Mouse (Mus musculus) spleen, postnatal 14 days (tissue): ENCODE measurements around the gene Dglucy.
"Not testable (repeated sequence)": the region's sequence is repeated elsewhere in the genome, so short reads cannot be mapped to it uniquely, and the experiment has no call there.

ENCODE experiments used
- DNase-seq, 2 experiments: peaks; one replicate each; pipeline ENCODE4 v3.0.0; 2021 to 2022; ENCODE audit warnings: low spot score in 2 of 2

The Dglucy gene

DNA sequence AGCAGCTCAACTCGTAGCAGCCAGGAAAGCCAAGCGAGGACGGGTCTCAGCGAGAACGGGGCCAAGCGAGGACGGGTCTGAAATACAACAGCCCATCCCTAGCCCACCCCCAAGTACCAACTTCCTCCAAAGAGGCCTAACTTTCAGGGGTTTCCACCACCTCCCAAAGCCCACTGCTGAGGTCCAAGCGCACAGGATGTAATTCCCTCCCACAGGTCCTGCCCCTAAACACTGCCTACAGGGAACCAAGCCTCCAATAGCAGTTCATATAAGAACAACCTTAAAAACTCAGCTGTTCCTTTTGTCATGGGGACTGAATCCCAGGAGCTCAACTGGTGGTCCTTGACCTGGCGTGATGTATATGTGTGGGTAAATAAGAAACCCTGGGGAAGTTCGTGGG lies 1.6 kb downstream of the Dglucy start:
- no peak for DNase-seq

DNA sequence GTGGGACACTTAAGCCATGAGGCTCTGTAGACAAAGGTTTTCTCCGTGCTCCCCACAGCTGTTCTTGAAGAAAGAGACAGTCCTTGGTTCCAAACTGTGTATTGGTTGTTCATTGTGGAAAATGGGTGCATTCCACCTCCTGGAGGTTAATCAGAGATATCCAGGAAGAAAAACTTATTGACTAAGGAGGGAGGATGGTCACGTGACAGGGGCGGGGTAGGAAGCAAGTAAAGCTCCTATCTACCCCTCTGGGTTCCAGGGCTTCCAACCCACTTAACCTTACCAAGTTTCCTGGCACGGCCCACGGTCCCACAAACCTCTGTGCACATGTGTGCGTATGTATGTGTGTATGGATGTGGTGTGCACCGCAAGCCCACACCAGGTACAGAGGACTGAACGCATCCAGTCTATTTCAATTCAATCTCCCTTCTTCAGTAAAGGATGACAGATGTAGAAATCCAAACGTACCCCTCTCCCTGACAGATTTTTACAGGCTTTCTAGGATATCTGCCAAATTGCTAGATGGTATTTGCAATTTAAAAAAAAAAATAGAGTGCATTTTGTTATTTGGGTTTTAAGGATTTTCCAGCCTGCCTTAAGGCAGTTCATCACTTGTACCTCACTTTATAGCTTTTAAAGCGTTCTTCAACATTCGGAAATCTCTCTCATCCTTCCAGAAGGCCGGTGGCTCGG lies 2.7 kb downstream of the Dglucy start:
- DNase-seq, result no peak

GRCm38 (mm10) chr12:100784152-100784551 lies 5.3 kb downstream of the Dglucy start:
- DNase-seq, result no peak

DNA sequence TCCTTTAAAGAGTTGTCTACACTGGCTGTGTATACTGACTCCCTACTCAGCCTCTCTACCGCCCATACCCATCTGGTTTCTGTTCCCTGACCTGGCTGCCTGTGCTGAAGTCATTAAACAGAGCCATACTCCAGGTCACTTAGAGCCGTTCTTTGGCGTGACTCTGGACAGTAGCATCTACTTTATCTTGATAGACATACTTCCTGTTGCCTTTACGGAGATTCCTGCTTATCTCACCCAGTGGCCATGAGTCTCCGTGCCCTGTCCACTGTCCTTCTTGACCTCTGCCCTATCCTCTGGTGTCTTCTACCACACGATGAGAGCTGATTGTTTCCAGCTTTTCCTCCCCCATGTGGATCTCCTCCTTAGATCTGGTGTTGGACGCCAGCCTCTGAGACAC lies 6.5 kb downstream of the Dglucy start:
- DNase-seq, result no peak

- no peak for DNase-seq
Observed at GRCm38 (mm10) chr12:100789981-100790550, 11.2 kb downstream of the Dglucy start.

DNA sequence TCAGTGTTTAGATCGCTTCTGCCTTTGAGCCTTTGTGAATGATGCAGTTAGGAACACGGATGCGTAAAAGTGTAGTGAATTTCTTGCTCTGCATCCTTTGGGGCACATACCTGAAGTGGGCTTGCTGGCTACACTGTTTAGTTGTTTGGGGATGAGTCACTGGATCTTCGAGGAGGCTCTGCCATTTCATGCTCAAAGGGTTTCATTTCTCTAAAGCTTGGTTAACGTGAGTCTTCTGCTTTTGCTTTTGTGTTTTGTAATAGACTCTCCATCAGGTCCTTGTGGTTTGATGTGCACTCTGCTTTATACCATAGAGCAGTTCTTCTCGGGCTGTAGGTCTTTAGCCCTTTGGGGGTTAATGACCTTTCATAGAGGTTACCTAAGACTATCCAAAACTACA lies 12.6 kb downstream of the Dglucy start:
- DNase-seq, result no peak

DNA sequence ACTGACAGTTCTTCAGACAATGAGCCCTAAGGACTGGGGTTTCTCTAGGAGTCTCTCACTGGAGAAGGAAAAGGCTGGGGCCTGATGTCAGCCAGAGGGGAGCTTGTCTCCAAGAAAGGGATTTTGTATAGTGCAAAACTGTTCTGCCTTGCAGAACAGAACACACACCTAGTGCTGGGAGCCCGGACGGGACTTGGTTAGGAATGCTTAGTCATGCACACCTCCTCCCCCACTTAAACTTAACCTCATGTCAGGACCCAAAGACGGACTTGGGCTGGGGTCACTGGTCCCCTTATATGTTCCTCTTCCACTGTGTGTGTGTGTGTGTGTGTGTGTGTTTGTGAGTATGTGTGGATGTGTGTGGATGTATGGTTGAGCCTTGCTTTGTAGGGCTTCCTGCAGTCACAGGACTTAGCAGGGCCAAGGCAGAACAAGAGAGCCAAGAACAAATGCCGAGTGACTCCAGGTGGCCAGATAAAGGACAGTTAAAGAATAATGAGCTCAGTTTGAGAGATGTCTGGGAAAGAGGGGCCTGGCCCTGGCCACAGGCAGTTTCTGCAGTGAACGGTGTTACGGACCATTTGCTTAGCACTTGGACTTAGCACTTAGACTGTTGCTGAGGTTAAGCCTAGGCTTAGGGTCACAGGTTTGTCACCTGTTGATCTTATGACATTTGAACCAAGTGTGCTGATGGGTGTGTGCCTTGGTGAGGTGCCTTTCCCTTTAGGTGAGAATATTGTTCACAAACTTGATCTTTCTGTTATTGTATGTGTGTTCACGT lies 15.8 kb downstream of the Dglucy start:
- no peak for DNase-seq

GRCm38 (mm10) chr12:100795390-100796036 lies 16.7 kb downstream of the Dglucy start:
- no peak for DNase-seq

DNA sequence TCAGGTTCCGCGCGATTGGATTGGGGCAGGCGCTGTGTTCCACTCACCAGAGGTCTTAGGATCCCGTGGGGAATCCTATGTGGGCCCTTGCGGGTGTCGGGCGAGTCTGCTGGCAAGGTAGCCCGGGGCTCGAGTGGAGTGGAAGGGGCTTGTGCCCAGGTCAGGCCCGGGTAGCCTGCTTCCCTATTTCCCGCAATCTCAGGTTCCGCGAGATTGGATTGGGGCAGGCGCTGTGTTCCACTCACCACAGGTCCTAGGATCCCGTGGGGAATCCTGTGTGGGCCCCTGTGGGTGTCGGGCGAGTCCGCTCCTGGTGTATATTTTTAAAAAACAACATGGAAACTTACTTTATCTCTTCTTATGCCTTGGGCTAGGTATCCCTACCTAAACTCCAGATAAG lies 24.5 kb downstream of the Dglucy start:
- DNase-seq, result not testable (repeated sequence)

DNA sequence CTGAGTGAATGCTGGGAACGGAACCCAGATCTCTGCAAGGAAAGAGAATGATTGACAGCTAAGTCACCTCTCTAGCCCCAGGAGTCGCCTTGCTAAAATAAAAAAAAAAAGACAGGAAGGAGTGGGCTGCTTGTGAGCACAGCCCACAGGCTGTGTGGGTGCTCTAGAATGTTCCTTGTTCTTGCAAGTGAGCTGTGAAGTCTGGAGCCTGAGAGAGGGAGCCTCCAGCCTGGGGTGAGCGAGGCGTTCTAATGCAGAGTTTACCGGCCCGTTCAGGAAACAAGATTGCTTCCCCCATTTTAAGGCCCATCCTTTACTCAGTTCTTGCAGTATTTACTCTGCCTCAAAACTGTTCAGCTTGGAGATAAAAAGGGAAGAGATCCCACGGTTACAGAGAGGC lies 28.4 kb downstream of the Dglucy start:
- DNase-seq, result no peak

DNA sequence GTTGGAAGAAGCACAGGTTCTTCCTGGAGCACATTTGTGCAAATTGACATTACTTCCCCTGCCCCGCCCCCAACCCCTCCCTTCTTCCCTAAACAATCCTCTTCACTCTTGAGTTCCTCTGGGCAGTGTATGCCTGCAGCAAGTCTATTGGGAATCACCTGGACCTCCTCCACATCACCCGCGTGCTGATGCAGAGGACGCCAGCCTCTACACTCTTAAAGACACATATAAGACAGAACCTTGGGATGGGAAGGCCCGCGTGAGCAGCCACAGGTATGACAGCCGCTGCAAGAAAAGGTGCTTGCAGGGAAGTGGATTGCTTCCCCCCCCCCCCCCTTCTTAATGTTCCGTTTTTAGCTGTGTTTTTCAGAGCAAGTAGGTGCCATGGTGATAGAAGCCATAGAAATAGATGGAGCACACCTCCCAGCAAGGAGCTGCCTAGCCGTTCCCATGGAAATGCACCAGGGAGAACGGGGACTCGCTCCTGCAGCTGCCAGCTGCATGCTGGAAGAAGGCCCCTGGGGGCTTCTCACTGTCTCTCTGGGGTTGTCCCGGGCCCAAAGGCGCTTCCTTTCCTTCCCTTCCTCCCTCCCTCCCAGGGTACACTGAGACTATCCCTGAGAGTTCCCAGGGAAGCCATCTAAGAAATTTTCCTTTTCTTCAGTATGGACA lies 29.9 kb downstream of the Dglucy start:
- no peak for DNase-seq

- no peak for DNase-seq
Observed at GRCm38 (mm10) chr12:100810542-100810941, 31.7 kb downstream of the Dglucy start.

DNA sequence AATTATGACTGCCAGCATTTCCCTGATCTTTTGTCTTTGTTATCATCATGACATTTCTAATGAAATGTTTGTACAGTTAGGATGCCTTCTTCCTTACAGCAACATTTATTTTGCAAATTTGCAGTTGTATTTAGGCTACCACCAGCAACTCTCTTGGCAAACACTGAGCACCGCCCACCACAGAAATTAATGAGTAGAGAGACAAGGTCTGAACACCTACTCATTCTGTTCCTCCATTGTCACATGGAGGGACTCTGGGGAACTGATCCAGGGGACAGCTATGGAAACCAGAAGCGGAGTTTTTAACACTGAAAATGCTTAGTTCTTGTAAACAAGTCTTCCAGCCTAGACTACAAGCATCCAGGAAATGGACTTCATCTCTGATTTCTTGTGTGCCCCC lies 35.0 kb downstream of the Dglucy start:
- DNase-seq, result no peak

- no peak for DNase-seq
Observed at GRCm38 (mm10) chr12:100814671-100815070, 35.8 kb downstream of the Dglucy start.

- DNase-seq, result no peak
Observed at GRCm38 (mm10) chr12:100816906-100817305, 38.0 kb downstream of the Dglucy start.

DNA sequence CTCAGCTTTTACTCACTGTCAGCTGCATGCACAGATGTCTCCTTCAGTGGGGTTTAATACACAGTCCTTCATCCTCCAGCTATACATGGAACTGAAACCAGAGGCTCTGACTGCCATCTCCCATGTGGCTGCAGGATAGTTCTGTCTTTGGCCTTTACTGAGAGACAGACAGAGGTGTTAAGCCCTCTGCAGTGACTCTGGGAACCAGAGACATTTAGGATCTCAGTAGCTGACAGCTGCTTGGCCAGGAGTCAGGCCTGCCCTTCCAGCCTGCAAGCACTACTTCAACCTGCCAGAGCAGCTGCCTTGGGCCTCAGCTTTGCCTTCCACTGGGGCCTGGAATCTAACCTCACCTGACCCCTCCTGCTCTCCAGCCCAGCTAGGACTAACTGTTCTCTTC lies 41.1 kb downstream of the Dglucy start:
- no peak for DNase-seq

- DNase-seq, result no peak
Observed at GRCm38 (mm10) chr12:100831021-100831420, 52.2 kb downstream of the Dglucy start.

- DNase-seq, result no peak
Observed at GRCm38 (mm10) chr12:100831629-100832325, 52.9 kb downstream of the Dglucy start.

DNA sequence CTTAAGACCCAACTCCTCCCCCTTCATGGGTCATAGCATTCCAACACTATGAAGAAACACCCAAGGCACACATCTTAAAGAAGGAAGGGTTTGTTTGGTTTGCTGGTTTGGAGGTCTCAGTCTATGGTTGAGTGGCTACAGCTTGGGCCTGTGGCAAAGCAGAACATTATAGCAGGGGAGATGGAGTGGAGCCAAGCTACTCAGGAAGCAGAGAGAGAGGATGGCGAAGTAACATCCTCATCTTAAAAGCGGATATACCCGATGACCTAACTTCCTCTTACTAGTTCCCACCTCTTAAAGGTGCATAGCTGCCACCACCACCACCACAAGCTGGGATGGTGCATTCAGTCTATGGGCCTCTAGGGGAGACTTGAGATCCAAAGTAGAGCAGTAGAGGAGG lies 58.4 kb downstream of the Dglucy start:
- no peak for DNase-seq

- DNase-seq, result no peak
Observed at GRCm38 (mm10) chr12:100839079-100839600, 60.3 kb downstream of the Dglucy start.

DNA sequence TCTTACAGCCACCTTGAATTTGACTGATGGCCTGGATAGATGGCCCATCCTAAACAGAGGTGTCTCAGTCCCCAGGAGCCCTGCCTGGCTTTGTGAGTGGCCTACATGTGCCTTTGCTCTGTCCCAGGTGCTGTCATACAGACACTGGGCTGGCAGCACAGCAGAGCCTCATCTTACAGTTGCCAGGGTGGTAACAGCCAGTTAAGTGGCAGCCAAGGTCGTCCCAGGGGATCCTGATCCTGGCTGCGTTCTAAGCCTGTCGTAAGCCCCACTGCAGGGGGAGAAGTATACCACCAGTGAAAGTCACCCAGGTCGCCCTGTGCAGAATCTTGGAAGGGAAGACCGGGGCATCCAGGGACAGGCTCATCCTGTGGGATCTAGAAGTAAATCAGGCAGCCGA lies 61.1 kb downstream of the Dglucy start:
- DNase-seq, result no peak
